Mouse (Mus musculus) liver, embryonic 15.5 days (tissue): Measurements from ENCODE around the gene Clta. TPM values are rescaled to one million over a fixed set of nuclear protein-coding genes. Genes with fewer than 3 reads are reported as not detected.

Source experiments
- ATAC-seq: fragments of 200-750 bp; cut with Nextera tagmentation; 2 replicates; pipeline ENCODE4 v1.8.0; 2017; ENCODE audit warnings: moderate number of reproducible peaks, mild to moderate bottlenecking, moderate library complexity; ENCODE audit not compliant: insufficient read depth
- H3K27ac ChIP-seq: fragments of 300-500 bp; sonication (generic); replicated peaks from 2 replicates; pipeline ENCODE4 v1.5.1; 2015; ENCODE audit warnings: mild to moderate bottlenecking, inconsistent platforms
- H3K27me3 ChIP-seq: fragments of 300-500 bp; sonication (generic); 2 replicates; pipeline ENCODE4 v1.6.1; 2015; ENCODE audit warnings: mild to moderate bottlenecking, inconsistent platforms
- H3K36me3 ChIP-seq: fragments of 300-500 bp; sonication (generic); replicated peaks from 2 replicates; pipeline ENCODE4 v1.6.1; 2015; ENCODE audit warnings: moderate library complexity, mild to moderate bottlenecking, inconsistent platforms
- H3K4me1 ChIP-seq: fragments of 300-500 bp; sonication (generic); replicated peaks from 2 replicates; pipeline ENCODE4 v1.6.1; 2015; ENCODE audit warnings: inconsistent platforms
- H3K4me2 ChIP-seq: fragments of 300-500 bp; sonication (generic); 2 replicates; pipeline ENCODE4 v1.6.1; 2015; ENCODE audit warnings: moderate library complexity, mild to moderate bottlenecking, inconsistent platforms
- H3K4me3 ChIP-seq: fragments of 300-500 bp; sonication (generic); replicated peaks from 2 replicates; pipeline ENCODE4 v1.5.1; 2015; ENCODE audit warnings: mild to moderate bottlenecking, inconsistent platforms
- H3K9ac ChIP-seq: fragments of 300-500 bp; sonication (generic); 2 replicates; pipeline ENCODE4 v1.6.1; 2015; ENCODE audit warnings: moderate library complexity, mild to moderate bottlenecking, inconsistent platforms
- H3K9me3 ChIP-seq: fragments of 300-500 bp; sonication (generic); replicated peaks from 2 replicates; pipeline ENCODE4 v1.6.1; 2016; ENCODE audit warnings: inconsistent platforms
- WGBS: fragments of 180-500 bp; shearing (Covaris S2); methylation state at CpG from one replicate; pipeline ENCODE4 v1.1.7; 2015; ENCODE audit warnings: mixed read lengths; ENCODE audit not compliant: insufficient replicate concordance; 5-methylcytosine and 5-hydroxymethylcytosine counted together
- polyA plus RNA-seq: library from polyadenylated mRNA; unstranded; fragments of >200 nt; fragmentation: Nextera tagmentation; extraction: Ambion mirVana; gene quantifications from 2 replicates; pipeline ENCODE4 v1.2.1, GENCODE M21; 2015

Gene Clta
- polyA plus RNA-seq, 1 experiment from 2014 or later = 117 TPM

GRCm38 (mm10) chr4:44062062-44062461, 57.8 kb downstream of the Clta start:
- H3K4me1 ChIP-seq = peaks cover 20% of the 10 kb centered on the region
- peaks cover 37% of the 10 kb centered on the region for H3K36me3 ChIP-seq
- no peaks in the 10 kb centered on the region for H3K27me3 ChIP-seq
- 34% methylated on average over 9 of the region's 9 CpGs for WGBS
- no peaks in the 10 kb centered on the region for H3K9me3 ChIP-seq
- no peak overlapping the region for H3K4me3 ChIP-seq
- H3K9ac ChIP-seq = no peak overlapping the region
- H3K27ac ChIP-seq = 0 out of 2 replicates have a peak overlapping the region, but pooled peaks have one; percentile 24
- H3K4me2 ChIP-seq = no peak overlapping the region
- no peak for ATAC-seq

- no peak overlapping the region for H3K9ac ChIP-seq
Measured at GRCm38 (mm10) chr4:44062816-44063215, 58.6 kb downstream of the Clta start.

GRCm38 (mm10) chr4:44065355-44066025, 61.2 kb downstream of the Clta start:
- peak; percentile 67 for ATAC-seq
- WGBS = 10% methylated on average over 16 of the region's 16 CpGs
- H3K9me3 ChIP-seq = no peaks in the 10 kb centered on the region
- peak overlapping the region; percentile 40 for H3K4me3 ChIP-seq
- no peak overlapping the region for H3K9ac ChIP-seq
- H3K27ac ChIP-seq = peak overlapping the region; percentile 59
- H3K27me3 ChIP-seq = no peaks in the 10 kb centered on the region
- peak overlapping the region; percentile 62 for H3K4me2 ChIP-seq
- H3K4me1 ChIP-seq = peaks cover 49% of the 10 kb centered on the region
- peaks cover 20% of the 10 kb centered on the region for H3K36me3 ChIP-seq

More at GRCm38 (mm10) chr4:44062816-44063215, 58.6 kb downstream of the Clta start:
- Histone ChIP-seq H3K36me3 (peaks cover 37% of the 10 kb centered on the region), H3K27ac (no peak overlapping the region), H3K27me3 (no peaks in the 10 kb centered on the region), H3K4me1 (peaks cover 27% of the 10 kb centered on the region), H3K4me3 (no peak overlapping the region), H3K9me3 (no peaks in the 10 kb centered on the region), H3K4me2 (no peak overlapping the region)
- 83% methylated on average over 14 of the region's 14 CpGs for WGBS
- ATAC-seq = no peak

GRCm38 (mm10) chr4:44066891-44067290, 62.6 kb downstream of the Clta start:
- H3K9ac ChIP-seq = no peak overlapping the region
- peak overlapping the region; percentile 62; the same call in 1 of the 2 replicates for H3K4me2 ChIP-seq
- no peak for ATAC-seq
- H3K4me1 ChIP-seq = peaks cover 59% of the 10 kb centered on the region
- WGBS = 72% methylated on average over 6 of the region's 6 CpGs
- no peaks in the 10 kb centered on the region for H3K9me3 ChIP-seq
- H3K36me3 ChIP-seq = peaks cover 11% of the 10 kb centered on the region; the same call in 1 of the 2 replicates
- no peaks in the 10 kb centered on the region for H3K27me3 ChIP-seq
- H3K4me3 ChIP-seq = peak overlapping the region; percentile 40
- H3K27ac ChIP-seq = peak overlapping the region; percentile 63; the same call in 1 of the 2 replicates

- no peaks in the 10 kb centered on the region for H3K9me3 ChIP-seq
- 37% methylated on average over 9 of the region's 9 CpGs for WGBS
- H3K4me3 ChIP-seq = no peak overlapping the region
- H3K27me3 ChIP-seq = no peaks in the 10 kb centered on the region
- peaks cover 65% of the 10 kb centered on the region for H3K4me1 ChIP-seq
- H3K36me3 ChIP-seq = no peaks in the 10 kb centered on the region
- peak overlapping the region; percentile 36 for H3K4me2 ChIP-seq
- peak overlapping the region; percentile 34; the same call in 1 of the 2 replicates for H3K27ac ChIP-seq
- ATAC-seq = no peak
- H3K9ac ChIP-seq = no peak overlapping the region
Measured at GRCm38 (mm10) chr4:44068736-44069135, 64.5 kb downstream of the Clta start.

GRCm38 (mm10) chr4:44069411-44069810, 65.2 kb downstream of the Clta start:
- WGBS = 90% methylated on average over 4 of the region's 4 CpGs
- Histone ChIP-seq H3K4me1 (peaks cover 72% of the 10 kb centered on the region), H3K9me3 (no peaks in the 10 kb centered on the region), H3K4me3 (no peak overlapping the region), H3K27me3 (no peaks in the 10 kb centered on the region), H3K36me3 (no peaks in the 10 kb centered on the region), H3K9ac (no peak overlapping the region), H3K4me2 (no peak overlapping the region; the same call in 1 of the 2 replicates), H3K27ac (no peak overlapping the region; the same call in 1 of the 2 replicates)
- ATAC-seq = no peak

GRCm38 (mm10) chr4:44070641-44071040, 66.4 kb downstream of the Clta start:
- H3K4me1 ChIP-seq = peaks cover 76% of the 10 kb centered on the region
- H3K27ac ChIP-seq = peak overlapping the region; percentile 88
- H3K27me3 ChIP-seq = no peaks in the 10 kb centered on the region

GRCm38 (mm10) chr4:44071741-44072145, 67.5 kb downstream of the Clta start:
- Histone ChIP-seq H3K9me3 (no peaks in the 10 kb centered on the region), H3K4me3 (peak overlapping the region; percentile 89), H3K4me1 (peaks cover 75% of the 10 kb centered on the region), H3K27me3 (no peaks in the 10 kb centered on the region), H3K36me3 (no peaks in the 10 kb centered on the region), H3K9ac (peak overlapping the region; percentile 75), H3K4me2 (peak overlapping the region; percentile 94), H3K27ac (peak overlapping the region; percentile 88)
- WGBS = 1% methylated on average over 11 of the region's 11 CpGs
- ATAC-seq = peak; percentile 26

More at GRCm38 (mm10) chr4:44070641-44071040, 66.4 kb downstream of the Clta start:
- Histone ChIP-seq H3K4me3 (peak overlapping the region; percentile 89), H3K36me3 (no peaks in the 10 kb centered on the region), H3K9me3 (no peaks in the 10 kb centered on the region), H3K9ac (peak overlapping the region; percentile 75), H3K4me2 (peak overlapping the region; percentile 94)
- no peak for ATAC-seq
- WGBS = 59% methylated on average over 4 of the region's 4 CpGs

- ATAC-seq = peak; percentile 89
- H3K27me3 ChIP-seq = no peaks in the 10 kb centered on the region
- no peaks in the 10 kb centered on the region for H3K9me3 ChIP-seq
- H3K4me3 ChIP-seq = peak overlapping the region; percentile 89
- H3K4me1 ChIP-seq = peaks cover 72% of the 10 kb centered on the region
- peak overlapping the region; percentile 94 for H3K4me2 ChIP-seq
- WGBS = under 1% methylated on average over 70 of the region's 70 CpGs
- H3K36me3 ChIP-seq = no peaks in the 10 kb centered on the region
- H3K27ac ChIP-seq = peak overlapping the region; percentile 88
- H3K9ac ChIP-seq = peak overlapping the region; percentile 75
Measured at GRCm38 (mm10) chr4:44072146-44072872, 68.1 kb downstream of the Clta start.

GRCm38 (mm10) chr4:44072873-44073441, 68.7 kb downstream of the Clta start:
- 8% methylated on average over 9 of the region's 9 CpGs for WGBS
- H3K4me1 ChIP-seq = peaks cover 66% of the 10 kb centered on the region

GRCm38 (mm10) chr4:44073799-44074198, 69.5 kb downstream of the Clta start:
- no peak overlapping the region for H3K9ac ChIP-seq
- no peaks in the 10 kb centered on the region for H3K9me3 ChIP-seq
- H3K4me1 ChIP-seq = peaks cover 59% of the 10 kb centered on the region
- no peaks in the 10 kb centered on the region for H3K27me3 ChIP-seq
- peak overlapping the region; percentile 88 for H3K27ac ChIP-seq
- no peaks in the 10 kb centered on the region for H3K36me3 ChIP-seq
- H3K4me3 ChIP-seq = no peak overlapping the region
- ATAC-seq = no peak
- H3K4me2 ChIP-seq = peak overlapping the region; percentile 94; the same call in 1 of the 2 replicates
- WGBS = 69% methylated on average over 3 of the region's 3 CpGs

More at GRCm38 (mm10) chr4:44072873-44073441, 68.7 kb downstream of the Clta start:
- no peaks in the 10 kb centered on the region for H3K9me3 ChIP-seq
- peak; percentile 64 for ATAC-seq
- peak overlapping the region; percentile 88 for H3K27ac ChIP-seq
- H3K36me3 ChIP-seq = no peaks in the 10 kb centered on the region
- peak overlapping the region; percentile 94 for H3K4me2 ChIP-seq
- peak overlapping the region; percentile 75 for H3K9ac ChIP-seq
- H3K27me3 ChIP-seq = no peaks in the 10 kb centered on the region
- H3K4me3 ChIP-seq = peak overlapping the region; percentile 89
